15 mouse cellular contexts compared by ENCODE assay signal in the genomic region with DNA sequence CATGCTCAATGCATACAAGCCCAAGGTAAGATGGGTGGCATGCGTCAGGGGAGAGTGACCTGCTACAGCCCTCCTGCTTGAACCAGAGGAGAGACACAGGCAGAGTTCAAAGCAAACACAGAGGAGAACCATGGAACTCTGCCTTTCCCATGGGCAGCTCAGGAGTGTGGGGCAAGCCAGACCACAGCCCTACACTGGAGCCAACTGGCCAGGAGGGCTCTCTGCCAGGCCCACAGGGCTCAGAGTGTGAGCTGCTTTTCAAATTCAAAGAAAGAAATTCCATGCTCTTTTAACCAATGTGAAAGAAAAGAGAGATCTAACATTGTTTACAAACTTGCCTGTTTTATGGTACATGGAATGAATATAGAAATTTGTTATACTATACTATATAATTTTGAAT. TPM values are rescaled to one million over a fixed set of nuclear protein-coding genes. Genes with fewer than 3 reads are reported as not detected.
"Had no signal": no experiment of that assay in that cellular context is flagged by ENCODE, and none has a peak within 500 bp of the region (broad histone marks: within the 10 kb centered on the region; RNA-seq: fewer than 3 reads in every experiment).

No protein-coding gene starts in this region.

- H3K9ac ChIP-seq: limb, embryonic 13.5 days; liver, embryonic 14.5 days; neural tube, embryonic 12.5 days had no signal

- H3K27ac ChIP-seq: limb, embryonic 13.5 days; liver, embryonic 14.5 days; neural tube, embryonic 12.5 days had no signal

- H3K4me2 ChIP-seq: limb, embryonic 13.5 days; neural tube, embryonic 12.5 days had no signal

- H3K4me3 ChIP-seq: limb, embryonic 13.5 days; neural tube, embryonic 12.5 days had no signal

- H3K9me3 ChIP-seq: limb, embryonic 13.5 days; neural tube, embryonic 12.5 days had no signal

- H3K36me3 ChIP-seq: limb, embryonic 13.5 days; neural tube, embryonic 12.5 days had no signal

- H3K27me3 ChIP-seq: neural tube, embryonic 12.5 days had no signal

- DNase-seq: kidney, postnatal 25 days; layer of hippocampus, adult 9-11 months; layer of hippocampus, postnatal 36 days; lung, adult 18-20 months; lung, postnatal 36 days; midbrain, embryonic 14.5 days; thymus, adult 18-20 months; thymus, postnatal 14 days had no signal

RNA-seq across cellular contexts. Expression of gene Ube2u, which starts 52.5 kb away (rescaled TPM):
- total RNA-seq: layer of hippocampus, postnatal 36 days; left cerebral cortex, postnatal 36 days; megakaryocyte progenitor cell, adult 5-6 weeks; monocyte, adult 5-6 weeks; neutrophil, adult 5-6 weeks had no signal
